Mouse (Mus musculus) brain, embryonic 14.5 days (tissue): ENCODE results near the gene Trim10.

Experiments
- CTCF ChIP-seq: fragments of 200-500 bp; IDR thresholded peaks from 2 replicates; pipeline ENCODE4 v1.5.1; 2012; ENCODE audit warnings: inconsistent platforms, mild to moderate bottlenecking, moderate library complexity, borderline replicate concordance; ENCODE audit not compliant: insufficient read depth, insufficient read length; ENCODE audit errors: extremely low read depth
- POLR2A ChIP-seq: fragments of 200-500 bp; IDR thresholded peaks from 2 replicates; pipeline ENCODE4 v1.6.1; 2012; ENCODE audit warnings: mild to moderate bottlenecking, inconsistent platforms, borderline replicate concordance; ENCODE audit not compliant: poor library complexity, insufficient read depth, insufficient read length, severe bottlenecking; ENCODE audit errors: extremely low read depth

DNA sequence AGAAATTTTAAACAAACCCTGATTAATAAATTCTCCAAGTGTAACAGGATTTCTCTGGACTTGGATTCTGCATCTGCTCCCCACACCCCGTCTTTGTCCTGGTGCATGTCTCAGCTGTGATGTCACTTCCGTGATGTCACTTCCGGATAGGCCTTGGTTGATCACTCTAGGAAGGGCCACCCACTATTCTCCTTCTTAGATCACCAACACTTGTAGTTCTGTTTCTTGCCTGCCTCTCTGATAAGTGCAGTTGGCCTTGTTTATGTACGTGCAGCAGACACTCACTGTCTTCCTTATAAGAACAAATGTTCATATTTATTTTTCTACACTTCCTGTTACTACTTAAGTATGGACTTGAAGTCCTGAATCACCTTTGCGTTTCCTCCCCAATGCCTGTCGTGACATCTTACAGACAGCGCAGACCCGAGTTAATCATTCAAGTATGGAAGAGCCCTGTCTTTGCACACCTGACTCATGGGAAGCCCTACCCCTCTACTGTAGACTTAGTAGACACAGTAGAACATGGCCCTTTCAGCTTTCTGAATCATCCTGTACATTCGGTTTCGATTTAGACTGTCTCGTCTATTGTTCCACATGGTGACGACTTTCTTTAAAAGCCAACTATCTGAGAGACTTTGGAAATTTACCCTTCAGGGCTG is 15.9 kb downstream of the Trim10 start:
- TF ChIP-seq CTCF (no peak), POLR2A (no peak)
